Mouse (Mus musculus) thymus, postnatal 10 days (tissue): ENCODE results near the gene Kcna7.
"Not testable (repeated sequence)": the region's sequence is repeated elsewhere in the genome, so short reads cannot be mapped to it uniquely, and the experiment has no call there.

ENCODE experiments used
- DNase-seq, 2 experiments: peaks; one replicate each; pipeline ENCODE4 v3.0.0; 2021; ENCODE audit warnings: low spot score in 2 of 2

Kcna7 gene

DNA sequence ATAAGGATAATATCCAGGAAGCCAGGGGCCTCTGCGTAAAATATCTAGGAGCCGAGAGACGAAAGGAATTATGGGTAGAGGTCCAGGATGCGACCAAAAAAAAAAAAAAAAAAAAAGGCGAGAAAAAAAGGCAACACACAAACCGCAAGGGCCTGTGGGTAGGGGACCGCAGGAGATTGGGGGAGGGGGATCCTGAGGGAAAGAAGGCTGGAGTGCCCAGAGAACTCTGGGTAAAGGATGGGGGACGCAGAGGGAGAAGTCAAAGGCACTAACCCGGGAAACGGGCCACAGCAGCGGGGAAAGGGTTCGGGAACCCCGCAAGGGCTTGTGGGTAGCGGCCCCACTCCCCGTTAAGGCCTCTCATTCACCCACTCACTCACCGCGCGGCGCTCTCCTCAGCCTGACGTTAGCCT is 10.3 kb upstream of the Kcna7 start:
- DNase-seq, result no peak

DNA sequence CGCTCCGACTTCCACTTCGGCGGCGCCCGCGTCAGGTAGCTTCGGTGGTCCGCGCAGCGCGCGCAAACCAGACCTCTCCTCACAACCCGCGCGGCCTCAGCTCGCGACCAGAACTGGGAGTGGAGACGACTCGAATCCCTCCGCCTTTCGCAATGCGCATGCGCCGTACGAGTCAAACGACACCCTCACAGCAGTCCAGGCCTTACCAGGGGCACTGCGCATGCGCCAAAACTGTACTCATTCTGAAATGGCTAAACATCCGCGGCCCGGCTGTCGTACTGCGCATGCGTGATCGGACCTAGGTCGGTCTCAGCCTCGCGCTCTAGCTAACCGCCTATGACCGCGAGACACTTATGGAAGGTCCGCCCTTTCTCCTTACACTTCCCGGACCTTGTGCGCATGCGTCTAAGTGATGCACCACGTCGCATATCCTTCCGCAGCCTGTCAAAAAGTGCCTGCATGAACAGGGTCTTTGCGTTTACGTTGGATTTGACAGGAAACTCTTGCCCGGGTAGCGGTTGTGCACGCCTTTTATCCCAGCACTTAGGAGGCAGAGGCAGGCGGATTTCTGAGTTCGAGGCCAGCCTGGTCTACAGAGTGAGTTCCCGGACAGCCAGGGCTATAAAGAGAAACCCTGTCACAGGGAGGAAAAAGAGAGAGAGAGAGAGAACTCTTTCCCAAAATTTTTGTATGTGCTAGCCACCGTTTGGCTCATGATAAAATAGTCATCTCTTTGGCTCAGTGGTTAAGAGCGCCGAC is 9.7 kb upstream of the Kcna7 start, which contains the start of gene Snrnp70:
Snrnp70 (minus strand) TSS at position 165 of the 759 bp plus-strand sequence.
- peak; percentile 100 for DNase-seq

- DNase-seq, result not testable (repeated sequence)
Measured at GRCm38 (mm10) chr7:45396337-45396775, 9.1 kb upstream of the Kcna7 start.

GRCm38 (mm10) chr7:45396787-45397186 is 8.7 kb upstream of the Kcna7 start:
- DNase-seq, result no peak

- no peak for DNase-seq
Measured at GRCm38 (mm10) chr7:45401521-45402085, 3.9 kb upstream of the Kcna7 start.

GRCm38 (mm10) chr7:45403532-45404261 is 1.8 kb upstream of the Kcna7 start:
- DNase-seq, result peak in 1 of 2 experiments; percentile 75

DNA sequence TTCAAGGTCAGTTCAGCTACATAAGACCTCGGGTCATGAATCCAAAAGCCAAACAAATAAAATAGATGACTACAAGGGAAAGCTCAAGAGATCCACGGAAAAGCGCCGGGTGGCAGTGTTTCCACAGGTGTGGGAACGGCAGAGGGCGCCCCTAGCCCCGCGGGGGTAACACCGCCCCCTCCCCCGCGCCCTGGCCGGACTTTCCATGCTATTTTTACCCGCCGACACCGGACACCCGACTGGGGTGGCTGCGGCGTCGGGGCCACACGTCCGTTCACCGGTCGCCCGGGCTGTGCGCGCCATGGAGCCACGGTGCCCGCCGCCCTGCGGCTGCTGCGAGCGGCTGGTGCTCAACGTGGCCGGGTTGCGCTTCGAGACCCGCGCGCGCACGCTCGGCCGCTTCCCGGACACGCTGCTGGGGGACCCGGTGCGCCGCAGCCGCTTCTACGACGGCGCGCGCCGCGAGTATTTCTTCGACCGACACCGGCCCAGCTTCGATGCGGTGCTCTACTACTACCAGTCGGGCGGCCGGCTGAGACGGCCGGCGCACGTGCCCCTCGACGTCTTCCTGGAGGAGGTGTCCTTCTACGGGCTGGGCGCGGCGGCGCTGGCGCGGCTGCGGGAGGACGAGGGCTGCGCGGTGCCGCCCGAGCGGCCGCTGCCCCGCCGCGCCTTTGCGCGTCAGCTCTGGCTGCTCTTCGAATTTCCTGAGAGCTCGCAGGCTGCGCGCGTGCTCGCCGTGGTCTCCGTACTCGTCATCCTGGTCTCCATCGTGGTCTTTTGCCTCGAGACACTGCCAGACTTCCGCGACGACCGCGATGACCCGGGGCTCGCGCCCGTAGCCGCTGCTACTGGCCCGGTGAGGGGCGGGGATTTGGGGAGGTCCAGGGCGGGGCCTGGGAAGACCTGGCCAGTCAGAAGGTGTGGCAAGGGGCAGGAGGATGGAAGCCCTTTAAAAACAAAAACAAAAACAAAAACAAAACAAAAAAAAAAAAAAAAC is 1.0 kb downstream of the Kcna7 start:
- no peak for DNase-seq

DNA sequence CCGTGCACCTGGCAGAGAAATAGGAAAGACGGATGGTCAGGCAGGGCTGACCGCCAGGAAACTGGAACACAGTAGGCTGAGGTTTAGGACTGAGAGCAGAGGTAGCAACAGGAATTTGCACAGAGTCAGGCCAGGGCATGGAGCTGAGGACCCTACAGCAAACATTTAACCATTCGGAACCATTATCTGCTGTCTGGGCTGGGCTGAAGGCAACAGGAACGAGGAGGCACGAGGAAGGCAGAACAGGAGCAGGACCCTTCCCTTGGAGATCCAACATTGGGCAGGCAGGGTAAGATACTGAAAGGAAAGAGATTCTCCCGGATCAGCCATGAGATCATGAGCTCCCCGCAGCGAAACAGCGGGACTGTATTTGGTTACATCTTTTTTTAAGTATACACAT is 2.4 kb downstream of the Kcna7 start:
- no peak for DNase-seq

- DNase-seq, result no peak
Measured at GRCm38 (mm10) chr7:45408351-45408750, 2.9 kb downstream of the Kcna7 start.

- DNase-seq, result no peak
Measured at GRCm38 (mm10) chr7:45408949-45409348, 3.5 kb downstream of the Kcna7 start.

GRCm38 (mm10) chr7:45409497-45410163 is 4.2 kb downstream of the Kcna7 start:
- DNase-seq, result no peak

DNA sequence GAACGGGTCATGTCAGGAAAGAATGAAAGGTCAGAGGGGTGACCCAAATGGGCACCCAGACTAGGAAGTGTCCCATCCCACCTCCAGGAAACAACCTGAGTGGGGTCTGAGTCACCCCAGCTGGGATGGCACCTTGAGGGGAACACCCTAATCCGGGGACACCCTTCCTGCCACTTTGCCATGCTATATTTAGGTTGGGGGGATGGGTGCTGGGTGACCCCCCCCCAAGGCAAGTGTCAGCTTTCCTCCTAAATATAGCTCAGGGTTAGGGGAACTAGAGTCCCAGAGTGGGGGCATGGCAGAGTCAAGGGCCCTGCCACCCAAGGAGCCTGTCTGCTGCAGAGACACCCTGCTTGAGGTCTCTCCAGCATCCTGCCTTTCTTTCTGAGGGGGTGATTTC is 7.0 kb downstream of the Kcna7 start:
- no peak for DNase-seq

GRCm38 (mm10) chr7:45413113-45413863 is 7.8 kb downstream of the Kcna7 start, which contains the start of gene Ntf5:
TSS of gene Ntf5 (plus strand) at chr7:45413695.
- no peak for DNase-seq

- DNase-seq, result no peak
Measured at GRCm38 (mm10) chr7:45413864-45414739, 8.6 kb downstream of the Kcna7 start.

- no peak for DNase-seq
Measured at GRCm38 (mm10) chr7:45414740-45415224, 9.3 kb downstream of the Kcna7 start.

GRCm38 (mm10) chr7:45415636-45416035 is 10.2 kb downstream of the Kcna7 start:
- no peak for DNase-seq

GRCm38 (mm10) chr7:45417962-45418492 is 12.6 kb downstream of the Kcna7 start:
- no peak for DNase-seq

DNA sequence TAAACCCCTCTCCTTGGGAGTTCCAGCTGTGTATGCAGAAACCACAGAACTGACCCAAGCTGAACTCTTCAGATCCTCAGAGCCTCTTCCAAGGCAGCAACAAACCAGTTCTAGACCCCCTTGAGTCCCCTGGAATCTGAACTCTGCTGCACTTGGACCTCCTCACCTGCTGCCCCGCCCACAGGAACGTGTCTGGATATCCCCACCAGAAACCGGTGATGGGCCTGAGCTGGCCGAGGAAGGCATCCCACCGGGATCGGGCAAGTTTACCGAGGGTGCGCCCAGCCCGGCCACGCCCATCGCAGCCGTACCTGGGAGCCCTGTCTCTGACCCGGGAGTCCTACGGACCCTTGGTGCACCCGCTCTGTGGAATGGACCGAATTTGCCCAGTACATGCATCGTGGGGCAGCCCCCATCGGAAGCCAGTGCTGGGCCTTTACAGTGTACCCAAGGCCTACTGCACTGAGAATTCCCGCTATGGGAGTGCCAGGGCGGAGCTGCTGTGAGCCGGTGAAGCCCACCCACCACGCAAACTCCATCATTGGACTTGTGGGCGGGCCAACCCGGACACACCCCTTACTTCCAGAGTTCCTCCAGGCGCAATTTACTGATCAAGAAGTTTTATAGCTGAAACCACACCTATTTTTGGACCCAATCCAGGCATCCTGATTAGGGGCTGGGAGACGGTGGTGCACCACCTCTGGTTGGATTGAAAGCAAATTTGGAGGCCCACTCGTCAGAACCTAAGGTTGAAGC is 14.6 kb downstream of the Kcna7 start:
- DNase-seq, result no peak
